Mouse (Mus musculus): Measurements from ENCODE around the gene Zfp523. TPM values are rescaled to one million over a fixed set of nuclear protein-coding genes. Genes with fewer than 3 reads are reported as not detected.

Gene Zfp523
- polyA plus RNA-seq, 1 experiment from 2014 or later: 50.0 TPM

- H3K4me1 ChIP-seq: peaks cover 63% of the 10 kb centered on the region
- H3K9me3 ChIP-seq (replicated peaks): no peaks in the 10 kb centered on the region
- peak within 1 kb of the TSS; percentile 96 for H3K9ac ChIP-seq
- under 1% methylated on average over 73 of the region's 97 CpGs for WGBS
- peak within 1 kb of the TSS; percentile 80 for H3K4me3 ChIP-seq
- peaks cover 5% of the 10 kb centered on the region for H3K27me3 ChIP-seq
- peak within 1 kb of the TSS; percentile 97 for H3K4me2 ChIP-seq (replicated peaks)
- peak; percentile 51 for ATAC-seq (ENCODE audit: low FRiP score)
- H3K27ac ChIP-seq: peak within 1 kb of the TSS; percentile 96
- H3K36me3 ChIP-seq: no peaks in the 10 kb centered on the region
Observed at GRCm38 (mm10) chr17:28141771-28142699, 34.9 kb upstream of the Zfp523 start, which contains the start of gene Scube3. Gene Scube3 (plus strand): TSS chr17:28142141.

DNA sequence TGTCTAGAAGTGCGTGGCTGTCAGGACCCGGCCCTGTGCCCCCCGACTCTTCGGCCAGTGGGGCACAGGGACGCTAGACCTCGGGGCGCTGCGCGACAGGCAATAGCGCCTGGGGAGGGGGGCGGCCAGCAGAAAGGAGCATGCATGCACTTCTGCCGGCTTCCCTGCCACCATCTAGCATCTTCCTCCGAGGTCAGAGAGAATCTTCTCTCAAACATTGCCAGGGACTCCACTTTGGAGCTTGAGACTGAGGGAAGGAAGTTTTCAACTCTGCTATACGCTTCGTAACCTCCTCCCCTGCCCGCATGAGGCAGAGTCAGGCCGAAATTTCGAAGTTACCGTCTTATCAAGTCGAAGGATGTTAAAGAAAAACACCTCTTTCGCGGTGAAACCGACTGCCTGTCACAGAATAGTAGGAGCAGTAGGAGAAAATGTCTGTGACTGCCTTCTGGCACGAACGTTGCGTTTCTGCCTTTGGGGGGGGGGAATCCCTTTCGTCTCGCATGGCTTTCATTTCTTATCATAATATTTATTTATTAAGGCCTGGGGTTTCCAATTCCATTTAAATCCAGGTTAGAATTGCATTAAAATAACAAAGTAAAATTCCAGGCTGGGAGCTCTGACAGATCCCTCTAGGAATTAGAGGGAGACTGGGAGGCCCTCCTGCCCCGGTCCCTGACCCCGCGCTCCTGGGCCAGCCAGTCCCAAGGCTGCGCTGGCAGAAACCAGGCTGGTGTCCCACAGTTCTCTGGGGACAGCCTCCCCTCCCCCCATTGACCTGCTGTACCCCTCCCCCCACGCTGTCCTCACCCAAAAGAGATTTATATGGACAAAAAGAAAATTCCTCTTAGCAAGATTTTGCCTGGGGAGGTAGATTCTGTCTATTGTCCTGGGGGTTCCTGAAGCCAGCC is 34.0 kb upstream of the Zfp523 start:
- Histone ChIP-seq H3K9ac (peak overlapping the region; percentile 96), H3K9me3 (replicated peaks) (no peaks in the 10 kb centered on the region), H3K4me3 (peak overlapping the region; percentile 80), H3K27ac (peak overlapping the region; percentile 96), H3K27me3 (peaks cover 5% of the 10 kb centered on the region), H3K4me2 (replicated peaks) (peak overlapping the region; percentile 97), H3K4me1 (peaks cover 71% of the 10 kb centered on the region), H3K36me3 (no peaks in the 10 kb centered on the region)
- WGBS: 1% methylated on average over 29 of the region's 33 CpGs
- no peak for ATAC-seq (ENCODE audit: low FRiP score)

- peaks cover 77% of the 10 kb centered on the region for H3K4me1 ChIP-seq
Observed at GRCm38 (mm10) chr17:28143751-28144150, 33.2 kb upstream of the Zfp523 start.

DNA sequence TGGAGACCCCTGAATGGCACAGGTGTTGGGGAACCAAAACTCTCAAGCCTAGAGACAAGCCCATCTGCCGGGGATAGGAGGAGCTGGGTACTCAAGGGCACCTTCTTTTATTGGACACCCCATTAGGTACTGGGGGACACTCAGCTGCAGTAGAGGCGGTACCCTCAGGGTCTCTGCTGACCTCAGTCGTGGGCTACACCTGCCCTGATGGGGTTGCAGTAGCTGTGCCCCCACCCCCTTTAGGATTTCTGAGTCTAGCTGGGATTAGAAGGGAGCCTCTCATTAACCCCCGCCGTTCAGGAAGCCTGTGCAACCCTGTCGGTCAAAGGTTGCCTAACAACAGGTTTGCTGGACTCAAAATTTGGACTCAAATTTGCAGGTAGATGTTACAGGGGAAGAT is 32.7 kb upstream of the Zfp523 start:
- H3K4me2 ChIP-seq (replicated peaks): peak overlapping the region; percentile 97

More at GRCm38 (mm10) chr17:28143751-28144150, 33.2 kb upstream of the Zfp523 start:
- Histone ChIP-seq H3K9me3 (replicated peaks) (no peaks in the 10 kb centered on the region), H3K36me3 (no peaks in the 10 kb centered on the region), H3K9ac (peak overlapping the region; percentile 96), H3K27ac (peak overlapping the region; percentile 52; the same call in 1 of the 2 replicates), H3K4me2 (replicated peaks) (peak overlapping the region; percentile 97), H3K27me3 (peaks cover 5% of the 10 kb centered on the region), H3K4me3 (peak overlapping the region; percentile 80)
- WGBS: 1% methylated on average over 9 of the region's 9 CpGs
- ATAC-seq (ENCODE audit: low FRiP score): no peak

DNA sequence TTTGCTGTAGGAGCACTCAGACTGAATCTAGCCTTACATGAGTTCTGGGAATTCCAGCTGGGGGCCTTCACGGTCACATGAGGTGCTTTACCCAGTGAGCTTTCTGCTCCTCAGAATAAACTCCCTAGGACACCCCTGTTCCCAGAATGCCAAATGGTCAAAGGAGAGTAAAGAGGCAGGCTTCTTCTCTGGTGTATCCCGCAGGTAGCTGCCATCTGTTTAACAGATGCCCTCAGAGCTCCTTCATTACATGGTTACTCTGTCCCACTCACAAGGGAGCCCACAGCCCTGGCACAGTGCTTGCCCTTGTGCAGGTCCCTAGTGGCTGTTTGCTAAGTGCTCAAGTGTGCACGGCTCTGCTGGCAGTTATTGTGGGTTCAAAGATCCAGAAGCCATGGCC is 28.6 kb upstream of the Zfp523 start:
- Histone ChIP-seq H3K4me2 (replicated peaks) (no peak overlapping the region), H3K36me3 (0 out of 2 replicates have a peak, but pooled peaks cover 2% of the 10 kb centered on the region), H3K9me3 (replicated peaks) (no peaks in the 10 kb centered on the region), H3K27me3 (no peaks in the 10 kb centered on the region; the same call in 1 of the 2 replicates), H3K4me3 (no peak overlapping the region), H3K9ac (no peak overlapping the region), H3K27ac (no peak overlapping the region), H3K4me1 (peaks cover 69% of the 10 kb centered on the region)
- no peak for ATAC-seq (ENCODE audit: low FRiP score)
- WGBS: 73% methylated on average over 3 of the region's 3 CpGs

More for the DNA sequence above, 32.7 kb upstream of the Zfp523 start:
- H3K27me3 ChIP-seq: peaks cover 5% of the 10 kb centered on the region
- peak overlapping the region; percentile 96 for H3K9ac ChIP-seq
- ATAC-seq (ENCODE audit: low FRiP score): no peak
- H3K27ac ChIP-seq: 0 out of 2 replicates have a peak overlapping the region, but pooled peaks have one; percentile 52
- 8% methylated on average over 6 of the region's 6 CpGs for WGBS
- H3K4me3 ChIP-seq: peak overlapping the region; percentile 80
- no peaks in the 10 kb centered on the region for H3K9me3 ChIP-seq (replicated peaks)
- no peaks in the 10 kb centered on the region for H3K36me3 ChIP-seq
- H3K4me1 ChIP-seq: peaks cover 82% of the 10 kb centered on the region

DNA sequence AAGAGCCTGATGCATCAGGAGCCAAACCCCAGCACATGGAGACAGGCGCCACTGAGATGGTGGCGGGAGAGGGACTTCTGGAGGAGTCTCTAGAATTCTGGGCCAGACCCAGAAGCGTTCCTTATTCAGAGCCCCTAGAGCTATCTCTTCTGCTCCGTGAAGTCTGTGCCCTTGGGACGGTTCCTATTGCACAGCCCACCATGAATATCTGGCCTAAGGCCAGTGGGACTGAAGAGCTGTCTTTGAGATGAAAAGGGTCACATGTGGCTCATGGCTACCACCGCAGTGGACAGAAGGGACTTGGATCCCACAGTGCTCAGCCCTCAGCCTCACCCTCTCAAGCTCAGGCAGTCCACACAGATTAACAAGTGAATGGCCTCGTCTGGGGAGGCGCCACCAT is 27.2 kb upstream of the Zfp523 start:
- ATAC-seq (ENCODE audit: low FRiP score): no peak
- no peaks in the 10 kb centered on the region for H3K27me3 ChIP-seq
- no peak overlapping the region for H3K27ac ChIP-seq
- no peak overlapping the region for H3K4me2 ChIP-seq (replicated peaks)
- no peaks in the 10 kb centered on the region for H3K9me3 ChIP-seq (replicated peaks)
- H3K4me1 ChIP-seq: peaks cover 54% of the 10 kb centered on the region
- no peak overlapping the region for H3K4me3 ChIP-seq
- H3K36me3 ChIP-seq: peaks cover 14% of the 10 kb centered on the region; the same call in 1 of the 2 replicates
- WGBS: 62% methylated on average over 8 of the region's 8 CpGs
- no peak overlapping the region for H3K9ac ChIP-seq

GRCm38 (mm10) chr17:28150456-28150855 is 26.5 kb upstream of the Zfp523 start:
- Histone ChIP-seq H3K9me3 (replicated peaks) (no peaks in the 10 kb centered on the region), H3K9ac (no peak overlapping the region), H3K36me3 (peaks cover 20% of the 10 kb centered on the region), H3K4me1 (peaks cover 47% of the 10 kb centered on the region), H3K27me3 (no peaks in the 10 kb centered on the region), H3K27ac (no peak overlapping the region), H3K4me2 (replicated peaks) (no peak overlapping the region), H3K4me3 (no peak overlapping the region)
- 66% methylated on average over 12 of the region's 12 CpGs for WGBS
- no peak for ATAC-seq (ENCODE audit: low FRiP score)

GRCm38 (mm10) chr17:28153095-28153494 is 23.8 kb upstream of the Zfp523 start:
- H3K36me3 ChIP-seq: peaks cover 42% of the 10 kb centered on the region

DNA sequence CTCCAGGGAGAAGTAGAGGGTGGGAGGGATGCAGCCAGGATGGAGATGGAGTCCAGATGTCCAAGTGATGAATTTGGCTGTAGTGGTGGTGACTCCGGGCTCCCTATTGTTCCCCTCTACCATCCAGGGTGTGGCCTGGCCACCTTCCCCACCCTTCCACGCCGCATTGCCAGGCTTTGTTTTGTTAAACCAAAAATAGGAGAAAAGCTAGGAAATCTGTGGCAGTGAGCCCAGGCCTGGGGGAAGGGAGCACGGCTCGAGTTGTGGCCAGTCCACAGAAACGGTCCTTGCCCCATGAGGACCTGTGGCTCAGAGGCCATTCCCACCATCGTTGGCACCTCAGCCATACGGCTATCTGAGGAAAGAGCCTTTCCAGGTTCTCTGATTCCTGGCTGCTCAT is 22.0 kb upstream of the Zfp523 start:
- no peak for ATAC-seq (ENCODE audit: low FRiP score)
- H3K27me3 ChIP-seq: 0 out of 2 replicates have a peak, but pooled peaks cover 5% of the 10 kb centered on the region
- H3K4me1 ChIP-seq: peaks cover 27% of the 10 kb centered on the region
- H3K9me3 ChIP-seq (replicated peaks): no peaks in the 10 kb centered on the region
- H3K27ac ChIP-seq: no peak overlapping the region
- no peak overlapping the region for H3K4me2 ChIP-seq (replicated peaks)
- H3K9ac ChIP-seq: no peak overlapping the region
- WGBS: 91% methylated on average over 8 of the region's 8 CpGs
- H3K36me3 ChIP-seq: peaks cover 49% of the 10 kb centered on the region
- H3K4me3 ChIP-seq: no peak overlapping the region

More at GRCm38 (mm10) chr17:28153095-28153494, 23.8 kb upstream of the Zfp523 start:
- no peak overlapping the region for H3K9ac ChIP-seq
- no peaks in the 10 kb centered on the region for H3K27me3 ChIP-seq
- H3K4me2 ChIP-seq (replicated peaks): no peak overlapping the region
- no peak overlapping the region for H3K27ac ChIP-seq
- H3K9me3 ChIP-seq (replicated peaks): no peaks in the 10 kb centered on the region
- no peak overlapping the region for H3K4me3 ChIP-seq
- 75% methylated on average over 6 of the region's 6 CpGs for WGBS
- ATAC-seq (ENCODE audit: low FRiP score): no peak
- H3K4me1 ChIP-seq: peaks cover 28% of the 10 kb centered on the region

GRCm38 (mm10) chr17:28160361-28160760 is 16.6 kb upstream of the Zfp523 start:
- no peak overlapping the region for H3K4me3 ChIP-seq
- no peak overlapping the region for H3K9ac ChIP-seq
- H3K27me3 ChIP-seq: 0 out of 2 replicates have a peak, but pooled peaks cover 5% of the 10 kb centered on the region
- WGBS: 35% methylated on average over 10 of the region's 10 CpGs
- H3K4me2 ChIP-seq (replicated peaks): no peak overlapping the region
- no peak for ATAC-seq (ENCODE audit: low FRiP score)
- peaks cover 38% of the 10 kb centered on the region for H3K4me1 ChIP-seq
- H3K36me3 ChIP-seq: peaks cover 67% of the 10 kb centered on the region
- H3K27ac ChIP-seq: no peak overlapping the region
- H3K9me3 ChIP-seq (replicated peaks): no peaks in the 10 kb centered on the region

GRCm38 (mm10) chr17:28161310-28161881 is 15.5 kb upstream of the Zfp523 start:
- H3K36me3 ChIP-seq: peaks cover 60% of the 10 kb centered on the region
- H3K4me3 ChIP-seq: no peak overlapping the region
- no peak for ATAC-seq (ENCODE audit: low FRiP score)
- H3K27ac ChIP-seq: no peak overlapping the region
- H3K9ac ChIP-seq: no peak overlapping the region
- 21% methylated on average over 9 of the region's 11 CpGs for WGBS
- no peak overlapping the region for H3K4me2 ChIP-seq (replicated peaks)
- peaks cover 38% of the 10 kb centered on the region for H3K4me1 ChIP-seq
- no peaks in the 10 kb centered on the region for H3K9me3 ChIP-seq (replicated peaks)
- 0 out of 2 replicates have a peak, but pooled peaks cover 5% of the 10 kb centered on the region for H3K27me3 ChIP-seq
